Mouse (Mus musculus): ENCODE measurements around the gene Pigyl. TPM values are rescaled to one million over a fixed set of nuclear protein-coding genes. Genes with fewer than 3 reads are reported as not detected.

Gene Pigyl
- polyA plus RNA-seq, 1 experiment from 2014 or later = 63.2 TPM

DNA sequence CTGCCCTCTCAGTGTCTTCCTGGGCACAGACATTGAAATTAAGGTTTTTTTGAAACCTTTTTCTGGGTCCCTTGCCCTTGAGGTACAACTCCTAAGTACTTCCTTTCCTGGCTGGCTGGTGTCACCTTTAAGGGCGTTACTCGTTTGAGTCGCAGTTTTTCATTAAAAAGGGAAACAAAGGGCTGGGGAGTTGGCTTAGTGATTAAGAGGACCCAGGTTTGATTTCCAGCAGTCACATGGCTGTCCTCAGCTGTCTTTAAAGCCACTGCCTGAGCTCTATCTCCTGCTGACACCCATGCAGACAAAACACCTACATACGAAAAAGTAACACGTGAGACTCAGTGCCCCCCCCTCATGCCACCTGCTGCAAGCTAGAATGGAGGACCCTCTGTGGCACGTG, 9.3 kb downstream of the Pigyl start:
- ATAC-seq (ENCODE audit: low FRiP score, low read depth) = no peak
- Histone ChIP-seq H3K9ac (no peak overlapping the region), H3K4me2 (replicated peaks) (0 out of 2 replicates have a peak overlapping the region, but pooled peaks have one; percentile 75), H3K4me3 (no peak overlapping the region), H3K27ac (no peak overlapping the region), H3K4me1 (no peaks in the 10 kb centered on the region), H3K27me3 (replicated peaks) (no peaks in the 10 kb centered on the region), H3K36me3 (no peaks in the 10 kb centered on the region), H3K9me3 (peaks cover 4% of the 10 kb centered on the region; the same call in 1 of the 2 replicates)
- WGBS = 54% methylated on average over 6 of the region's 6 CpGs

DNA sequence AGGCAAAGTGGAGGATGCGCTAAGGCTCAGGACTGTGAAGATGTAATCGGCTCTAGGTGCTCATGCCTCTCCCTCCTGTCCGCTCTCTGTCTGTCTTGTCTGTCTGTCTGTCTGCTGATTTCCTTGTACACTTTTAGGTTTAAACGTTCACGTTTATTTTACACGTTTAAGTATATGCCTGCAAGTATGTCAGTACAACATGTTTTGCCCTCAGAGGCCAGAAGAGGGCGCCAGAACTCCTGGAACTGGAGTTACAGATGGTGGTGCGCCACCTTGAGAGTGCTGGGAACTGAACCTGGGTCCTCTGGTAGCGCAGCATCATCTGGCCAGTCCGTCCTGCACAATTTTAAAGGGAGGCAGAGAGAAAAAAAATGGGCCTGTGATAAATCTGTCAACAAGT, 10.0 kb downstream of the Pigyl start:
- no peaks in the 10 kb centered on the region for H3K27me3 ChIP-seq (replicated peaks)
- H3K4me2 ChIP-seq (replicated peaks) = no peak overlapping the region
- H3K9me3 ChIP-seq = peaks cover 4% of the 10 kb centered on the region; the same call in 1 of the 2 replicates
- no peak overlapping the region for H3K9ac ChIP-seq
- no peaks in the 10 kb centered on the region for H3K36me3 ChIP-seq
- H3K27ac ChIP-seq = no peak overlapping the region
- no peaks in the 10 kb centered on the region for H3K4me1 ChIP-seq
- WGBS = 89% methylated on average over 10 of the region's 10 CpGs
- no peak overlapping the region for H3K4me3 ChIP-seq
- ATAC-seq (ENCODE audit: low FRiP score, low read depth) = no peak

DNA sequence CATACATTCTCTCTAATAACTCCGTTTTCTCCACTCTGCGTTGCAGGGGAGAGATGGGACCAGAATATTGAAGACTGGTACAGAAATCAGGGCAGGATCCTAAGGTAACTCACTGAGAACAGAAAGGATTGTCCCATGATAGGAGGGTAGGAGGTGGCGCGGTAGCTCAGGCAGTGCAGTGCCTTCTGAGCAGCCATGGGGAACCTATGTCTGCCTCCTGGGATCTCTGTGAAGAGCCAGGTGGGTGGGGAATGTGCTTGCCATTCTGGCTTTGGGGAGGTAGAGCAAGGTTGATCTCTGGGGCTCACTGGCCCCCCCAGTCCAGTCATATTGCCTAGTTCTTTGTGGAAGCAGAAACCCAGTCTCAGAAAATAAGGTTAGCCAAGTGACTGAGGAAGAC, 11.1 kb downstream of the Pigyl start:
- 96% methylated on average over 4 of the region's 4 CpGs for WGBS
- peaks cover 4% of the 10 kb centered on the region; the same call in 1 of the 2 replicates for H3K9me3 ChIP-seq
- H3K27ac ChIP-seq = no peak overlapping the region
- no peaks in the 10 kb centered on the region for H3K27me3 ChIP-seq (replicated peaks)
- H3K4me1 ChIP-seq = no peaks in the 10 kb centered on the region
- no peak overlapping the region for H3K9ac ChIP-seq
- no peak for ATAC-seq (ENCODE audit: low FRiP score, low read depth)
- no peaks in the 10 kb centered on the region for H3K36me3 ChIP-seq
- H3K4me3 ChIP-seq = no peak overlapping the region
- no peak overlapping the region for H3K4me2 ChIP-seq (replicated peaks)

DNA sequence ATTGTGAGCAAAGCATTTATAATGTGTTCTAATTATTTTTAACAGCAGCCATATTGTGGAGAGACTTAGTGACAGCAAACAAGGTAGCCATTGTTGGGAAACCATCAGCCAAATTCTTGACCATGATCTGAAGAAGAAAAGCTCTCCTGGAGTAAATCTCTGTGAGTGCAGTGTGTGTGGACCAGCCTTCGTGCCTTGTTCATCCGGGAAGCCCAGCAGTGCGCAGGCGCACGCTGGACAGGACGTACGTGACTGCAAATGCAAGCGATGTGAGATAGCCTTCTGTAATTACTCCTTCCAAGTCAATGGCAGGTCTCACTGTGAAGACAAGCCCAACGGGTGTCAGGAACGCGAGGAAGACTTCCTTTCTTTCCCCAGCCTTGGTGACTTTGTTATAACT, 12.7 kb downstream of the Pigyl start:
- Histone ChIP-seq H3K9me3 (peaks cover 4% of the 10 kb centered on the region; the same call in 1 of the 2 replicates), H3K27me3 (replicated peaks) (no peaks in the 10 kb centered on the region), H3K4me3 (no peak overlapping the region), H3K27ac (no peak overlapping the region), H3K9ac (no peak overlapping the region), H3K4me1 (no peaks in the 10 kb centered on the region), H3K4me2 (replicated peaks) (no peak overlapping the region), H3K36me3 (no peaks in the 10 kb centered on the region)
- no peak for ATAC-seq (ENCODE audit: low FRiP score, low read depth)
- WGBS = 91% methylated on average over 11 of the region's 11 CpGs

DNA sequence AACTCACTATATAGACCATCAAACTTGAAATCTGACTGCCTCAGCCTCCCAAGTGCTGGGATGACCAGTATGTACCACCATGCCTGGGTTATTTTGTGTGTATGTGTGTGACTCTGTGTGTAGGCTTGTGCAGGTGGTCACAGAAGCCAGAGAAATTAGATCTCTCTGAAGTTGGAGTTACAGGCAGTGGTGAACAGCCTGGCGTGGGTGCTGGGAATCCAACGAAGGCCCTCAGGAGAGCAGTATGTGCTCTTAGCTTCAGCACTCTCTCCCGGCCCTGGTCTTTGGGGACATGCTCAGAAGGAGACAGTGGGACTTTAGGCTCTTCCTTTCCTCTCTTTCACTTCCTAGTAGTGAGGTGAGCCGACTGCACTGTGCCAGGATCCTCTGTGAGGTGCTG, 15.7 kb downstream of the Pigyl start:
- Histone ChIP-seq H3K36me3 (no peaks in the 10 kb centered on the region), H3K27me3 (replicated peaks) (no peaks in the 10 kb centered on the region), H3K9ac (no peak overlapping the region), H3K9me3 (peaks cover 13% of the 10 kb centered on the region; the same call in 1 of the 2 replicates), H3K4me1 (no peaks in the 10 kb centered on the region), H3K4me3 (no peak overlapping the region), H3K4me2 (replicated peaks) (no peak overlapping the region), H3K27ac (no peak overlapping the region)
- ATAC-seq (ENCODE audit: low FRiP score, low read depth) = no peak
- WGBS = 85% methylated on average over 4 of the region's 4 CpGs

DNA sequence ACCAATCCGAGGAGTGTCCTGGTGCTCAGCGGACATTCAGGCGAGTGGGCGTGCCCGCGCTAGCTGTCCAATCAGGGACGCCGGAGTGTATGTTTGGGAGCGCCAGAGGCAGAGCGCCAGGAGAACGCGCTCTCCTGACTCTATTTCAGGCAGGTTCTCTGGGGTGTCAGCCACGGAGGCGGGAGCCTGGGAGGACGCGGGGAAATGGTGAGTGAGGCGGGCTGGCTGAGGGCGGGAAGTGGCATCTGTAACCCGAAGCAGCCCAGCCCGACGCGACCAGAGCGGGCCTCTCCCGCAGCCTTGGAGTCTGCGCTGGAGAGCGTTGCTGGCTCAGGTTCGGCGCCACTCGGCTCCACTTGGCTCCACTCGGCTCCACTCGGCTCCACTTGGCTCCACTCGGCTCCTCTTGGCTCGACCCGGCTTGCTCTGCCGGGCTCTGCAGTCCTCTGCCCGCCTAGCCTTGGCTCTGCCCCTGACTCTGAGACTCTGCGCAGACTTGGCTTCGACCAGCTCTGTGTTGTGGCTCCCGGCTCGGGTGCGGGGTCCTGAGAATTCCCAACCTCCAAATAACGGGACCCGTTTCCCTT, 31.5 kb downstream of the Pigyl start, which contains the start of gene Zfp872:
Gene Zfp872 (plus strand): TSS at position 66 of the 587 bp plus-strand sequence.
- 11% methylated on average over 43 of the region's 43 CpGs for WGBS
- Histone ChIP-seq H3K4me3 (peak within 1 kb of the TSS; percentile 41), H3K27ac (no peak within 1 kb of the TSS), H3K4me1 (peaks cover 2% of the 10 kb centered on the region; the same call in 1 of the 2 replicates), H3K9ac (peak within 1 kb of the TSS; percentile 47; the same call in 1 of the 2 replicates), H3K4me2 (replicated peaks) (peak within 1 kb of the TSS; percentile 80), H3K27me3 (replicated peaks) (0 out of 2 replicates have a peak, but pooled peaks cover 13% of the 10 kb centered on the region), H3K9me3 (no peaks in the 10 kb centered on the region), H3K36me3 (no peaks in the 10 kb centered on the region)
- peak; percentile 82 for ATAC-seq (ENCODE audit: low FRiP score, low read depth)

DNA sequence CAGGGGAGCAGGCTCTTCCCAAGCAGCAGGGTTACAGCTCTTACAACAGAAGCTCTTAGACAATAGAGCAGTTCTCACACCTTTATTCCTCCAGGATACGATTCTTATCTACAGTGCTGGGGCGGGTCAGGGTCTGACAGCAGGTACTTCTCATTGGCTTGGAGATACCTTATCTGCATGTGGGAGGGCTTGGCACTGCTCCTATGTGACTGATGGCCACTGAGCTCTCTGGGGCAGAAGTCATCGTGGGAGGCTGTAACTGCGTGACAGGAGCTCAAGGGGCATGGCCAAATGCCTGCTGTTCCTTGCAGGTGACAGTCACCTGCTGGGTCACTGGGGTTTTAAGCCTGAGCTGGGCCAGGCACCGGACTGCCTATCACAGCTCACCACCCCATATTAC, 39.8 kb downstream of the Pigyl start:
- Histone ChIP-seq H3K4me1 (no peaks in the 10 kb centered on the region), H3K27ac (no peak overlapping the region), H3K9ac (no peak overlapping the region), H3K4me2 (replicated peaks) (no peak overlapping the region), H3K27me3 (replicated peaks) (no peaks in the 10 kb centered on the region), H3K9me3 (peaks cover 19% of the 10 kb centered on the region), H3K36me3 (no peaks in the 10 kb centered on the region; the same call in 1 of the 2 replicates), H3K4me3 (no peak overlapping the region)
- whole genome bisulfite sequencing = 55% methylated on average over 5 of the region's 5 CpGs
- no peak for ATAC-seq (ENCODE audit: low FRiP score, low read depth)

Small RNA genes within 50 kb of the gene (microRNA-seq; reads per million reads assigned to microRNA genes)
- not detected for gene Mir7084

Other genes starting within 250 kb of the Pigyl start
- gene Rab3d, start 238.7 kb upstream of the Pigyl start, polyA plus RNA-seq (2016; fragmentation: Nextera tagmentation; extraction: Ambion mirVana) = 19.3 and 21.3 TPM in 2 replicates
- 6.4 and 6.6 TPM in 2 replicates for gene Ccdc159, start 229.4 kb upstream of the Pigyl start, polyA plus RNA-seq (2016; fragmentation: Nextera tagmentation; extraction: Ambion mirVana)
- gene Tmem205, start 229.3 kb upstream of the Pigyl start, polyA plus RNA-seq (2016; fragmentation: Nextera tagmentation; extraction: Ambion mirVana) = 36.1 and 42.3 TPM in 2 replicates
- gene Plppr2, start 219.8 kb upstream of the Pigyl start, polyA plus RNA-seq (2016; fragmentation: Nextera tagmentation; extraction: Ambion mirVana) = 53.3 and 56.2 TPM in 2 replicates
- gene Swsap1, start 201.1 kb upstream of the Pigyl start, polyA plus RNA-seq (2016; fragmentation: Nextera tagmentation; extraction: Ambion mirVana) = 8.1 and 9.7 TPM in 2 replicates
- 3.5 and 4.0 TPM in 2 replicates for gene Epor, start 193.3 kb upstream of the Pigyl start, polyA plus RNA-seq (2016; fragmentation: Nextera tagmentation; extraction: Ambion mirVana)
- gene Rgl3, start 167.4 kb upstream of the Pigyl start, polyA plus RNA-seq (2016; fragmentation: Nextera tagmentation; extraction: Ambion mirVana) = 2.0 and 2.8 TPM in 2 replicates
- 2.7 and 3.6 TPM in 2 replicates for gene Ccdc151, start 154.2 kb upstream of the Pigyl start, polyA plus RNA-seq (2016; fragmentation: Nextera tagmentation; extraction: Ambion mirVana)
- 104 and 109 TPM in 2 replicates for gene Prkcsh, start 154.0 kb upstream of the Pigyl start, polyA plus RNA-seq (2016; fragmentation: Nextera tagmentation; extraction: Ambion mirVana)
- gene Elavl3, start 104.8 kb upstream of the Pigyl start, polyA plus RNA-seq (2016; fragmentation: Nextera tagmentation; extraction: Ambion mirVana) = 73.5 and 77.9 TPM in 2 replicates
- not detected in 2 replicates for gene Gm49318, start 85.6 kb upstream of the Pigyl start, polyA plus RNA-seq (2016; fragmentation: Nextera tagmentation; extraction: Ambion mirVana)
- gene Zfp653, start 85.5 kb upstream of the Pigyl start, polyA plus RNA-seq (2016; fragmentation: Nextera tagmentation; extraction: Ambion mirVana) = 19.6 and 20.7 TPM in 2 replicates
- 46.7 and 47.3 TPM in 2 replicates for gene Ecsit, start 71.4 kb upstream of the Pigyl start, polyA plus RNA-seq (2016; fragmentation: Nextera tagmentation; extraction: Ambion mirVana)
- gene Cnn1, start 57.6 kb upstream of the Pigyl start, polyA plus RNA-seq (2016; fragmentation: Nextera tagmentation; extraction: Ambion mirVana) = 0.39 and 1.4 TPM in 2 replicates
- 171 and 172 TPM in 2 replicates for gene Elof1, start 39.7 kb upstream of the Pigyl start, polyA plus RNA-seq (2016; fragmentation: Nextera tagmentation; extraction: Ambion mirVana)
- 5.2 and 5.8 TPM in 2 replicates for gene Acp5, start 21.1 kb upstream of the Pigyl start, polyA plus RNA-seq (2016; fragmentation: Nextera tagmentation; extraction: Ambion mirVana)
- gene Zfp872, start 31.2 kb downstream of the Pigyl start, polyA plus RNA-seq (2016; fragmentation: Nextera tagmentation; extraction: Ambion mirVana) = 0.13 and 0.33 TPM in 2 replicates
- gene Zfp809, start 68.9 kb downstream of the Pigyl start, polyA plus RNA-seq (2016; fragmentation: Nextera tagmentation; extraction: Ambion mirVana) = 10.6 and 10.8 TPM in 2 replicates
- 4.7 and 5.1 TPM in 2 replicates for gene Zfp599, start 103.0 kb downstream of the Pigyl start, polyA plus RNA-seq (2016; fragmentation: Nextera tagmentation; extraction: Ambion mirVana)
- 36.3 and 38.8 TPM in 2 replicates for gene Zfp810, start 150.8 kb downstream of the Pigyl start, polyA plus RNA-seq (2016; fragmentation: Nextera tagmentation; extraction: Ambion mirVana)
- 23.9 and 26.9 TPM in 2 replicates for gene Anln, start 232.3 kb downstream of the Pigyl start, polyA plus RNA-seq (2016; fragmentation: Nextera tagmentation; extraction: Ambion mirVana)

Measured in neural tube, embryonic 12.5 days (tissue).